Mouse (Mus musculus) limb, embryonic 14.5 days (tissue): ENCODE measurements around the gene Pglyrp2. TPM values are rescaled to one million over a fixed set of nuclear protein-coding genes. Genes with fewer than 3 reads are reported as not detected.

Experiments used
- ATAC-seq: fragments of 200-750 bp; cut with Nextera tagmentation; 2 replicates; pipeline ENCODE4 v1.8.0; 2017; ENCODE audit warnings: low read depth, moderate number of reproducible peaks, moderate TSS enrichment; ENCODE audit not compliant: low FRiP score
- DNase-seq: peaks from one replicate; pipeline ENCODE4 v3.0.0-alpha.2; 2015; ENCODE audit warnings: low spot score
- H3K27ac ChIP-seq: fragments of 300-500 bp; sonication (generic); replicated peaks from 2 replicates; pipeline ENCODE4 v1.5.1; 2014; ENCODE audit warnings: low read depth, mild to moderate bottlenecking, low read length, moderate library complexity, mixed read lengths
- H3K27me3 ChIP-seq: fragments of 300-500 bp; sonication (generic); 2 replicates; pipeline ENCODE4 v1.6.1; 2014; ENCODE audit warnings: low read length, mixed read lengths; ENCODE audit not compliant: control insufficient read depth, insufficient read depth
- H3K36me3 ChIP-seq: fragments of 300-500 bp; sonication (generic); 2 replicates; pipeline ENCODE4 v1.6.1; 2014; ENCODE audit warnings: mild to moderate bottlenecking, low read length, moderate library complexity, mixed read lengths; ENCODE audit not compliant: control insufficient read depth, insufficient read depth
- H3K4me1 ChIP-seq: fragments of 300-500 bp; sonication (generic); 2 replicates; pipeline ENCODE4 v1.6.1; 2014; ENCODE audit warnings: antibody characterized with exemption, low read length, mixed read lengths; ENCODE audit not compliant: control insufficient read depth, insufficient read depth
- H3K4me2 ChIP-seq: fragments of 300-500 bp; sonication (generic); replicated peaks from 2 replicates; pipeline ENCODE4 v1.6.1; 2014; ENCODE audit warnings: low read depth, mild to moderate bottlenecking, low read length, moderate library complexity; ENCODE audit not compliant: severe bottlenecking
- H3K4me3 ChIP-seq: fragments of 300-500 bp; sonication (generic); replicated peaks from 2 replicates; pipeline ENCODE4 v1.5.1; 2014; ENCODE audit warnings: low read length
- H3K9ac ChIP-seq: fragments of 300-500 bp; sonication (generic); 2 replicates; pipeline ENCODE4 v1.6.1; 2014; ENCODE audit warnings: mild to moderate bottlenecking, low read depth, low read length, moderate library complexity; ENCODE audit not compliant: severe bottlenecking
- H3K9me3 ChIP-seq: fragments of 300-500 bp; sonication (generic); 2 replicates; pipeline ENCODE4 v1.6.1; 2016; ENCODE audit warnings: low read length; ENCODE audit not compliant: control insufficient read depth
- POLR2A ChIP-seq: fragments of 200-500 bp; IDR thresholded peaks from 2 replicates; pipeline ENCODE4 v1.8.0; 2012; ENCODE audit warnings: inconsistent platforms, mild to moderate bottlenecking, moderate library complexity, borderline replicate concordance; ENCODE audit not compliant: insufficient read depth, insufficient read length; ENCODE audit errors: extremely low read depth
- WGBS: fragments of 180-500 bp; shearing (Covaris S2); extraction: QIAGEN DNeasy Blood & Tissue Kit; methylation state at CpG from one replicate; pipeline ENCODE4 v1.1.7; 2014; 5-methylcytosine and 5-hydroxymethylcytosine counted together
- polyA plus RNA-seq, 2 experiments: library from polyadenylated mRNA; depleted of rRNA in 1 of 2; stranded (reverse) in 1 of 2; unstranded in 1 of 2; fragments of >200 nt; fragmentation: Nextera tagmentation in 1 of 2; extraction: Ambion mirVana in 1 of 2; gene quantifications; 2 replicates each; pipeline versions ENCODE4 v1.2.1 to v1.2.3; 2012 to 2014

Gene Pglyrp2
- polyA plus RNA-seq, 2 experiments, result 0.30 to 0.32 TPM

DNA sequence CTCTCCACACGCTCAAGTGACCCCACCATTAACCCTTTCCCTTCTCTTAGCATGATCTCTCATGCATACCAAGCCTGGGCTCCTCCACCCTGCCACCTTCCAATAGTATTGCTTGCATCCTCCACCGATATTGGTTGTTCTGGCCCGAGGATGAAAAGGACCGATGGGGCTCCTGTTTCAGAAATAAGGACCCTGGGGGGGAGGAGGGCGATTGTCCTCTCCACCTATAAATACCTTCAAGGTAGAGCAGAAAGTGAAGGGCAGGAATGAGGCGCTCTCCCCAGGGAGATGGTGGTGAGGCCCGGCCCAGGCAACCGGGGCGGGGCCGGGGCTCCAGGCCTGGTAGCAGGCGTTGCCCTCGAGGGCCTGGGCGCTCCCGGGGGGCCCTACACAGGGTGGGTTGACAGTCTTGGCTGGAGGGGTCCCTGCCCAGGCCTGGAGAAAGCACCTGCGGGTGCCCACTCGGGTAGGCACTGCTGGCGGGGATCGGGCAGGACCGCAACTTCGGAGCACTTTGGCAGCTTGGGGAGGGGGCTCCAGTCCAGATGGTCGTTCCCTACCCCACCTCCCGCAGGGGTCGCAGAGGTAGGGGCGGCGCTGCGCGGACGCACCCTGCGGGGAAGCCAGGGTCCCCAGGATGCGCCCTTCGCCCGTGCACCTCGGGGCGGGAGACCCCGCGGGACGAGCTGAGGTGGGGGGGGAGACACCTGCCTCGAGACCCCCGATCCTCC is 35.4 kb downstream of the Pglyrp2 start:
- Histone ChIP-seq H3K9me3 (no peaks in the 10 kb centered on the region), H3K4me3 (peak overlapping the region; percentile 73), H3K27ac (no peak overlapping the region; the same call in 1 of the 2 replicates), H3K36me3 (peaks cover 26% of the 10 kb centered on the region), H3K9ac (peak overlapping the region; percentile 81), H3K27me3 (peaks cover 29% of the 10 kb centered on the region), H3K4me1 (0 out of 2 replicates have a peak, but pooled peaks cover 6% of the 10 kb centered on the region), H3K4me2 (peak overlapping the region; percentile 98)
- TF ChIP-seq POLR2A, result no peak
- DNase-seq (no peak), ATAC-seq (no peak; the same call in 1 of the 2 replicates)
- under 1% methylated on average over 28 of the region's 39 CpGs for WGBS

DNA sequence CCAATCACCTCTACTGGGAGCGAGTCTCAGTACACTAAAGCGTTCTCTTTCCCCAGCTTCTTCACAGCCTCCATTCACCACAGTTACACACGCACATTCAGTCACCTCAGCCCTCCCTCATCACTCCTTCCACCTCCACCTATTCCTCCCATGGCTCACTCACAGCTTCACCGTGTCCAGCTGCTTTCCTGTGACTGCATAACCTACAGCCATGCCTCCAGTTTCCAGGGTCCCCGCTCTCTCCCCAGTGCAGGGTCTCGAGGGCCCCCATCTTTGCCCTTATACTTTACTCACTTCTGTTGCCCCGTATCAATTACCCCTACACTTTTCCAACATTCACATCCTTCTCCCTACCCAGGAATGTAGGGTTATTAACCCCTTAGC is 36.0 kb downstream of the Pglyrp2 start:
- ATAC-seq, result no peak
- H3K9ac ChIP-seq, result peak overlapping the region; percentile 81; the same call in 1 of the 2 replicates
- TF ChIP-seq POLR2A, result no peak
- no peaks in the 10 kb centered on the region for H3K9me3 ChIP-seq
- peak overlapping the region; percentile 73 for H3K4me3 ChIP-seq
- H3K27me3 ChIP-seq, result peaks cover 23% of the 10 kb centered on the region
- H3K36me3 ChIP-seq, result peaks cover 32% of the 10 kb centered on the region
- H3K4me1 ChIP-seq, result 0 out of 2 replicates have a peak, but pooled peaks cover 6% of the 10 kb centered on the region
- 35% methylated on average over 7 of the region's 7 CpGs for WGBS
- no peak overlapping the region for H3K27ac ChIP-seq
- DNase-seq, result no peak
- peak overlapping the region; percentile 98 for H3K4me2 ChIP-seq

DNA sequence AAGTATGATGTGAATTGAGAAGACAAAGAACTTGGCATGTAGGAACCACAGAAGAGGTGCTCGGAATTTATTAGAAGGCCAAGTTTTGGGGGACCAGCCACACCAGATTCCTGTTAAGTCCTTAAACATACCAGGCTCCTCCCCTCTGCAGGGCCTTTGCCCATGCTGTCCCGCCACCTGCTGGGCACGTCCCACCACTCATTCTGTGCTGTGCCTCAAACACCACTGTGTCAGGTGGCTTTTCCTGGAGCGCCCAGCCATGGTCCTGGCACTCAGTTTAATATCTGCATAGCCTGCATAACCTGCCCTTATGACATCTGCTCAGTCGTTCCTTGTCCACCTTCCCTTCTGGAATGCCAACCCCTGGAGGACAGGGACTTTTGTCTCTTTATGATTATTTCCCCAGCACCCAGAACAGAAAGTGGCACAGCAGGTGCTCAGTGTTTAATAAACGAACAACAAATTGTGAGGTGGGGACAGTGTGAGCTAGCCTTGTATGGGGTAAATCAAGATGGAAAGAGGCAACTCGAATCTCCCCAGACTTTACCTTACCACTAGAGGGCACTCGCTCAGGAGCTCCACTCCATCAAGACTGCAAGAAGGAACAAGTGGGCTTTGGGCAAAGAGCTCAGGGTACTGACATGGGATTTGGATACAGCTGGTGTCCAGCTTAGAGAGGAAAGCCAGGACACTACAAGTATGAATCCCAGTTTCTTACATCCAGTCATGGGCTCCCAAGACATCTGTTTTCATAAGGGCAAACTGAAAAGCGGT is 37.1 kb downstream of the Pglyrp2 start:
- no peak for DNase-seq
- H3K9ac ChIP-seq, result no peak overlapping the region
- H3K27me3 ChIP-seq, result peaks cover 12% of the 10 kb centered on the region
- ATAC-seq, result no peak
- 69% methylated on average over 9 of the region's 9 CpGs for WGBS
- no peak overlapping the region for H3K4me3 ChIP-seq
- no peak overlapping the region for H3K27ac ChIP-seq
- H3K4me2 ChIP-seq, result no peak overlapping the region
- 0 out of 2 replicates have a peak, but pooled peaks cover 6% of the 10 kb centered on the region for H3K4me1 ChIP-seq
- no peak for TF ChIP-seq POLR2A
- H3K36me3 ChIP-seq, result peaks cover 35% of the 10 kb centered on the region
- no peaks in the 10 kb centered on the region for H3K9me3 ChIP-seq

DNA sequence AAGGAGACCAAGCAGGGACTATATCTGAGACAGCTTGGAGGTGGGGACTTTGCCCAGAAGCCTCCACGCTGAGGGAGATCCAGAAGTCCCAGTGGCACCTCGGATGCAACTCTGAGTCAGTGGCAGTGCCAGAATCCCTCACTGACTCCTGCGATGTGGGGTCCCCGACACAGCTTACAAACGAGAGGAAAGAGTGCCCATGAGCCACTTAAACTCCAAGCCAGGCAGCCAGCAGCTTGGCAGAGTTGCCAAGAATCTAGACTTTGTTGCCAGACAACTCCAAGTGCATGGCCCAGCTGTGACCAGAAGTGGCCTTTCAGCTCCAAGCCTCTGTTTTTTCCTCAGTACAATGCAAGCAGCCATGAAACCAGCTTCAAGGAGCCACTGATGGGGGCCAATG is 40.3 kb downstream of the Pglyrp2 start:
- no peak for ATAC-seq
- Histone ChIP-seq H3K4me3 (no peak overlapping the region), H3K4me2 (no peak overlapping the region), H3K4me1 (0 out of 2 replicates have a peak, but pooled peaks cover 6% of the 10 kb centered on the region), H3K9me3 (no peaks in the 10 kb centered on the region), H3K36me3 (peaks cover 35% of the 10 kb centered on the region), H3K9ac (no peak overlapping the region), H3K27ac (no peak overlapping the region), H3K27me3 (no peaks in the 10 kb centered on the region)
- TF ChIP-seq POLR2A, result no peak
- 86% methylated on average over 5 of the region's 5 CpGs for WGBS
- DNase-seq, result no peak

DNA sequence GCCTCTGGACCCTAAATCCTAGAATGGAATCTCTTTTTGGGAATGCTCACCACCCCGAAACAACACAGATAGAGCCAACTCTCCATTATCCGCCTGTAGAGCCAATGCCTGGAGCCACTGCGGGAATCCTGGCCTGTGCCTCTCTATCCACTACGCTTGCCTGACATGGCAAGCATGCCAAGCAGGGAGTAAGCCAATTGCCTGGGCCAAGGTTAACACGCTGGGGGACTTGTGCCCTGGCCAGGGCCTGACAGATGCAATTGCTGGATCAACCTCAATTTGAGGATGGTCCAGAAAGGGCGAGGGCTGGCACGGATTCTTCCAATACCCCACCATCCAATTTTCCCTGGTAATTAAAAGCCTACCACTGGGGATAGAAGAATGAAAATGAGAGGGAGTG is 41.4 kb downstream of the Pglyrp2 start:
- no peak for TF ChIP-seq POLR2A
- no peaks in the 10 kb centered on the region for H3K27me3 ChIP-seq
- WGBS, result 90% methylated on average over 7 of the region's 7 CpGs
- no peak overlapping the region for H3K27ac ChIP-seq
- no peak overlapping the region for H3K9ac ChIP-seq
- H3K36me3 ChIP-seq, result peaks cover 41% of the 10 kb centered on the region
- ATAC-seq (no peak), DNase-seq (no peak)
- no peak overlapping the region for H3K4me2 ChIP-seq
- H3K9me3 ChIP-seq, result no peaks in the 10 kb centered on the region
- no peaks in the 10 kb centered on the region for H3K4me1 ChIP-seq
- no peak overlapping the region for H3K4me3 ChIP-seq
